In genomic region chr15:62825586-62825985, GRCm38 (mm10) we compare ENCODE assay signal across 17 mouse cellular contexts.
A peak's percentile ranks its signal among the peaks of the same experiment; 100 is the strongest.
DNase-seq lines count a peak whose midpoint lies in the region; ATAC-seq and TF ChIP-seq lines count a peak whose summit lies in the region.
"Had no signal": no experiment of that assay in that cellular context is flagged by ENCODE, and none has a peak within 500 bp of the region (broad histone marks: within the 10 kb centered on the region; RNA-seq: fewer than 3 reads in every experiment).

No protein-coding gene starts in this region.

- TF ChIP-seq POLR2A in brain, embryonic 14.5 days (IDR thresholded peaks at IDR 0.05; ENCODE audit: borderline replicate concordance, extremely low read depth, insufficient read depth, insufficient read length, poor library complexity, severe bottlenecking) = no peak

- intact Hi-C loops in left cerebral cortex, postnatal 4 days (cut with DNase I) = no loop called here

- no peak overlapping the region for H3K27ac ChIP-seq in hindbrain, postnatal 0 days
- no peak overlapping the region for H3K27ac ChIP-seq in hindbrain, embryonic 10.5 days
- H3K27ac ChIP-seq: embryonic facial prominence, embryonic 15.5 days; forebrain, embryonic 10.5 days; hindbrain, embryonic 15.5 days had no signal

- DNase-seq in cerebellum, postnatal 14 days = peak; percentile 12 to 24
- no peak for DNase-seq in cerebellum, postnatal 25 days
- peak; percentile 55 for DNase-seq in hindbrain, postnatal 0 days (ENCODE audit: low spot score)
- DNase-seq in hindbrain, embryonic 10.5 days (ENCODE audit: low spot score) = no peak
- DNase-seq in left cerebral cortex, postnatal 4 days = peak; percentile 68
- DNase-seq in left cerebral cortex, adult 8-10 months (ENCODE audit: low spot score in 2 of 2) = no peak
- DNase-seq in brain, embryonic 14.5 days (ENCODE audit: low read depth) = peak; percentile 32
- no peak for DNase-seq in right cerebral cortex, postnatal 4 days
- DNase-seq: adrenal gland, postnatal 14 days; cerebellum, adult 18-20 months; cerebellum, postnatal 36 days had no signal

- H3K4me2 ChIP-seq in hindbrain, postnatal 0 days (ENCODE audit: low read depth, low read length) = no peak overlapping the region
- H3K4me2 ChIP-seq: embryonic facial prominence, embryonic 15.5 days; heart, embryonic 12.5 days; hindbrain, embryonic 15.5 days had no signal

- ATAC-seq in hindbrain, postnatal 0 days = 0 out of 2 replicates have a peak, but pooled peaks have one; percentile 38
- ATAC-seq: forebrain, embryonic 14.5 days had no signal

- no peak for TF ChIP-seq CTCF in hindbrain, postnatal 0 days (IDR thresholded peaks at IDR 0.05; ENCODE audit: low read depth)
- no peak for TF ChIP-seq CTCF in brain, embryonic 14.5 days (IDR thresholded peaks at IDR 0.05; ENCODE audit: borderline replicate concordance, extremely low read depth, insufficient read depth, insufficient read length)

- no peaks in the 10 kb centered on the region for H3K36me3 ChIP-seq in hindbrain, postnatal 0 days (ENCODE audit: insufficient read depth, low read length)
- no peaks in the 10 kb centered on the region for H3K36me3 ChIP-seq in hindbrain, embryonic 10.5 days
- H3K36me3 ChIP-seq: embryonic facial prominence, embryonic 15.5 days; forebrain, embryonic 10.5 days; heart, embryonic 12.5 days; hindbrain, embryonic 15.5 days had no signal

- no peaks in the 10 kb centered on the region for H3K27me3 ChIP-seq in hindbrain, postnatal 0 days (ENCODE audit: insufficient read depth, low read length)
- no peaks in the 10 kb centered on the region for H3K27me3 ChIP-seq in hindbrain, embryonic 10.5 days (ENCODE audit: insufficient read depth, poor library complexity, severe bottlenecking)
- H3K27me3 ChIP-seq: embryonic facial prominence, embryonic 15.5 days; heart, embryonic 12.5 days; hindbrain, embryonic 15.5 days had no signal

- no peak overlapping the region for H3K9ac ChIP-seq in hindbrain, postnatal 0 days (replicated peaks; ENCODE audit: low read length)
- H3K9ac ChIP-seq: embryonic facial prominence, embryonic 15.5 days; heart, embryonic 12.5 days; hindbrain, embryonic 15.5 days had no signal

- H3K9me3 ChIP-seq in hindbrain, postnatal 0 days (ENCODE audit: low read length) = no peaks in the 10 kb centered on the region
- no peaks in the 10 kb centered on the region for H3K9me3 ChIP-seq in hindbrain, embryonic 10.5 days
- H3K9me3 ChIP-seq: embryonic facial prominence, embryonic 15.5 days; forebrain, embryonic 10.5 days; heart, embryonic 12.5 days; hindbrain, embryonic 15.5 days had no signal

- no peaks in the 10 kb centered on the region for H3K4me1 ChIP-seq in hindbrain, postnatal 0 days (ENCODE audit: insufficient read depth, low read length)
- H3K4me1 ChIP-seq in hindbrain, embryonic 10.5 days (replicated peaks) = no peaks in the 10 kb centered on the region
- H3K4me1 ChIP-seq: embryonic facial prominence, embryonic 15.5 days; forebrain, embryonic 10.5 days; heart, embryonic 12.5 days; hindbrain, embryonic 15.5 days had no signal

- H3K4me3 ChIP-seq in hindbrain, postnatal 0 days (ENCODE audit: low read length) = no peak overlapping the region
- H3K4me3 ChIP-seq in hindbrain, embryonic 10.5 days = no peak overlapping the region
- H3K4me3 ChIP-seq: embryonic facial prominence, embryonic 15.5 days; erythroblast, embryonic 14.5 days; forebrain, embryonic 10.5 days; heart, embryonic 12.5 days; hindbrain, embryonic 15.5 days had no signal

Comparison
In these comparisons a context has a peak if more than half of its experiments do, and no peak if none do; other contexts are left out.
1. DNase-seq: peak in cerebellum, postnatal 14 days (2 of 2), hindbrain, postnatal 0 days (single experiment), left cerebral cortex, postnatal 4 days (single experiment) and brain, embryonic 14.5 days (single experiment); none in cerebellum, postnatal 25 days (0 of 2), hindbrain, embryonic 10.5 days (single experiment), left cerebral cortex, adult 8-10 months (0 of 2) and right cerebral cortex, postnatal 4 days (single experiment).